Mouse (Mus musculus): ENCODE data around the gene Tesc. TPM values are rescaled to one million over a fixed set of nuclear protein-coding genes. Genes with fewer than 3 reads are reported as not detected.

The Tesc gene
- total RNA-seq, 2 experiments from 2014 or later: 92.5 to 93.1 TPM

DNA sequence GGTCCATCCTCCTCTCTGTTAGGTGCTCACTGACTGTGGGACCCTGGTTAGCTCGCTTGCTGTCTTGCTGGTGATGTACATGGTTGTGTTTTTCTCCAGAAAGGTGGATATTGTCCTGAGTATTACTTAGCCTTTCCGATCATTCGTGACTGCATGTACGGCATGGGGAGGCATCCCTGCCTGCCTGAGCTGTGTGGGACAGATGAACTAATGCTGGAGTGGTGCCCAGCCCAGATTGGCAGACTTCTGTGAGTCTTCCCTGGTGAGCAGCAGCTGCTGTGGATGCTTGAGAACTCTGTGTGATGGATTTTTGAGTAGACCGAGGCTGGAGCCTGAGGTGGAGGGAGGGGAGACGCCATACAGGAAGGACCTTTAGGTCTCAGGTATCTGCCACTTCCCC, 17.4 kb downstream of the Tesc start:
- peak; percentile 74 to 78 for DNase-seq

DNA sequence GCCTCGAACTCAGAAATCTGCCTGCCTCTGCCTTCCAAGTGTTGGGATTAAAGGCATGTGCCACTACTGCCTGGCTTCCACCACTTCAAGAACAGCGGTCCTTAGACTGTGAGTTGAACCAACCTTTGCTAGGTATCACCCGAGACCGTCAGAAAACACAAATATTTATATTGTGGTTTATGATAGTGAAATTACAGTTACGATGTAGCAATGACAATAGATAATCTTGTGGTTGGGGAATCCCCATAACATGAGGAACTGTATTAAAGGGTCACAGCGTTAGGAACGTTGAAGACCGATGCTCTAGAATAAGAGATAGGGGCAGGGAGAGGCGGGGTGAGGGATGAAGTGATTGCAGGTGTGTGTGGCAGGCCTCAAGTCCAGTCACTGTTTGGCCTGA, 17.8 kb downstream of the Tesc start:
- DNase-seq: no peak

DNA sequence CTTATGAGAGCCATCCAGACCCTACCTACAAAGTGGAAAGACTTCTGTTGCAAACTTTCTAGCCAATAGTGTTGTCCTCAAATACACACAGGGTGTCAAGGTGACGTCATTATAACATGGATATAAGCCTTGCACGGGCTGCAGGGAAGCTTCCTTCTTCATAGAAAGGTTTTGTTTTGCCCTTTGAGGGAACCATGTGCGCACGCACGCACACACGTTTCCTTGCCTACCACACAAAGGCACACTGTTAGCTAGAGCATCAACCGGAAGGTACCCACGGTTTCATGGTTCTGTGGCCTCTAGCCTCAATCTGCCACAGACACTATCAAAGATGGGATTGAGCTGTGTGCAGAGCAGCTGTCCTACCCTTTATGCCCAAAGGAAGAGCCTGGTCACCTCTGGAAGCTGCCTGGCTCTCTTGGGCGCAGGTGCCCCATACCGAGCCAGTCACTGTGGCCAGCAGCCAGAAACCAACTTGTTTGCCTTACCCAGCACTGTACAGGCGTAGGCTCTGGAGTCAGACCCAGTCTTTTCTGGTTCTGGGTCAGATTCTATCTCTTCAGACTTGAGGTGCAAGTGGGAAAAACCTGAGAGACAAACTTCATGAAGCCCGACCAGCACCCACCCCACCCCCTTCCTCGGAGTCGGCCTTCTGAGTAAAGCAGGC, 19.7 kb downstream of the Tesc start:
- DNase-seq: no peak

DNA sequence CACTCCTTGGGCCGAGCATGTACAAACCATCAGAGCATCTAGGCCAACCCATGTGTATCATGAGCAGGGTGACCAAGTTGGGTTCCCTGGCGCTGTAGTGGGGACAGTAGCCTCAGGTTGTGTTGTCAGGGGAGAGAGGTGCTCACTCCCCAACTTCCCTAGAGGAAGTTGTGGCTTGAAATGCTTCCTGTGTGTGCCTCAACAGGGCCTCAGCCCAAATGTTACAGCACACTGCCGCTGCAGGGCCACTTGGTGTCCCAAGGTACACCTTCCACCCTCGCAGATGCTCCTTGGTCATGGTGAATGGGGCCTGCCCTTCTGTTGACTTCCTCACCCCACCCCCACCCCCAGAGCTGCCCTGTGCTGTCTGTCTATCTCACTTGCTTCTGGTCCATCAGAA, 20.9 kb downstream of the Tesc start:
- no peak for DNase-seq

DNA sequence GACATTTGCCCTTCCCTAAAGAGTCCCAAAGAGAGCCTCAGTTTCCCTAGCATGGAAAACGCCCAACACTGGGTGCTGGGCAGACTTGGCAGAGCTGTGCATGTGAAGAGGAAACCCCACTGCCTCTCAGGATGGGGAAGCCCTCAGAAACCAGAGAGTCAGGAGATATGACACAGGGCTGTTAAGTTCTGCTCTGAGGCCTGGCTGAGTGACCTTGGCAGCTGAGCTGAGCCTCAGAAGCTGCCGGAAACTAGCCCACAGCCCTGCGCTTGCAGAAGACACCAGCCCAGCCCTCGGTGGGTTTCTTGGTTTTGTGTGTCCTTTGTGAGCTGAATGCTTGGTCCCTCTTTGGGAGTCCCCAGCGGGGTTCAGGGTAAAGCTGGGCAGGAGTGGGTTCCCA, 21.4 kb downstream of the Tesc start:
- no peak for DNase-seq

DNA sequence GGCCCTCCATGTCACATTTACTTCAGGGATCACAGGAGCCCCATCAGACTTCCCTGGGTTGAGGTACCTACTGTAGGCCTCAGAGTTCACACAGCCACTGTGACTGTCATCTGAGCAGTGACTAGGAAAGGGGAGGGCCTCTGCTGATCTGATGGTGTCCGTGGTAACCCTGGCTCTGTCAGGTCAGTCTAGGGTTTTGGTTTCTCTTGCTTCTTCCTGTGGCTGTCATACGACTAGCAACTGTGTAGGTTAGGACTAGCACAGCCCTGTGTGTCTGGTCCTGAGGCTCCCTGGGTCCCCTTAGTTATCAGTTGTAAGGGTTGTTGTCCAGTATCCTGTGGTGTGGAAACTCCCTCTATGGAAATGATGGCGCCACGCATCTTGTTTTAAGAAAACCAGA, 23.2 kb downstream of the Tesc start:
- no peak for DNase-seq

DNA sequence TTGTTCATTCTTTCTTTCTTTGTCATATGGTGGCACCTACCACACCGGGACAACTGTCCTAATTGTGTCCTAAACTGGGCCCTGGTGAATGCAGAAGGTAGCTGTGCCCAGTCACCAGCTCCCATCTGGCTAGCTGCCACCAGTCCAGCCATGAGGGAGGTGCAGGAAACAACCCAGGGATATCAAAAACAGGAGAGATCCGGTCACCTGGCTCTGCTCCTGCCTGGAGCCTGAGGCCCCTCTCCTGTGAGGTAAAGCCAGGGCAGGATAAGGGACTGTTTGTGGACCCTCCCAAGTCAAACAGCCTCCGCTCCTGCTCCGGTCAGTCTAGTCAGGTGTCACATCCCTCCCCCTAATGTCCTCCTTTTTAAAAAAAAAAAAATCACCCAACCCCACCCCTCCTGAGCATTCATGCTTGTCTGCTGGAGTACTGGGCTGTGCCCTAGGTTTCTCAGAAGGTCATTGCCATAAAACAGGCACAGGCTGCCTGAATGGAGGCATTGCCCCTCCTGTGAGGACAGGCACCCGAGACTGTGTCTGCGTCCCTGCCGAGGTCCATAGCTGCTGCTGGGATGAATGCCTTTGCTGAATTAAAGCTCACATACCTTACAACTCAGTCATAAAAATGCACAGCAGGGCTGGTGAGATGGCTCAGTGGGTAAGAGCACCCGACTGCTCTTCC, 24.6 kb downstream of the Tesc start:
- no peak for DNase-seq

DNA sequence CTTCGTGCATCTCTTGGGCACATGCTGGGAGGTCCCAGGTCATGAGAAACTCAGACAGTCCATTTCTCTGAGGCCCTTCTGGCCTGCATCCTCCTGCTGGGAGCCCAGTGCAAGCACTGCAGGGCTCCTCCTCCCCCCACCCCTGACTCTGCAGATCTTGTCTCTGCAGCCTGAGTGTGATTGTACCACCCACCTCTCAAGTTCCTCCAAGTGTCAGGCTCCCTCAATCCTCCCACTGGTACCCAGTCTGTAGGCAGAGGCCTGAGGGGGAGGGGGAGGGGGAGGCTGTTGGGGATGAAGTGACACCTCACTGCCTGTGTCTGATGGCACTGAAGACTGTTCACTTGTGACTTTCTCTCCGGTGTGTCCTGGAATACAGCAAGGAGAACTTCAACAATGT, 25.7 kb downstream of the Tesc start:
- DNase-seq: no peak

DNA sequence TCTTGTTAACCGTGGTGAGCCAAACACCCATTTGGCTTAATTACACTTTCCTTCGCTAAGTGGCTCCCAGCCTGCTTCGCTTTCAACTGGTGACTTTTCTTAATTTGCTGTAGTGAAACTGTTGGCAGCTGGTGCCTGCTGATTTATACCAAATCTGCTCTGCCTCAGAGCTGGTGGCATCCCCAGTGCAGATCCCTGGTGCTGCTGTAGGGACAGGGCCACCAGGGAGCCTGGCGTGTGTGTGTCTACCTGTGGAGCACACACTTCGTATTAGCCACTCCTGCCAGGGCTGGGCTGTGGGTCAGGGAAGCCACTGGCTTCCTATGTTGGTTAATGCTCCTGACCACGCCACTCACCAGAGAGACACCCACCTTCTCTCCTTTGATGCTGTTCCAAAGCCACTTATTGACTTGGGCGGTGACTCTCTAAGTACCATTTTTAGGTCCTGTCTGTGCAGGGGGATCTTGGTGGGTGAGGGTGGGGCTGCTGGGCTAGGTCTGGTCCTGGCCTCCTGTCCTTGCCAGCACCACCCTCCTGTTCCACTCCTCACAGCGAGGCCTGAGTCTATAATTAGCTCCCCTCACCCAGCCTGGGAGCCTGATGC, 30.1 kb downstream of the Tesc start:
- no peak for DNase-seq

DNA sequence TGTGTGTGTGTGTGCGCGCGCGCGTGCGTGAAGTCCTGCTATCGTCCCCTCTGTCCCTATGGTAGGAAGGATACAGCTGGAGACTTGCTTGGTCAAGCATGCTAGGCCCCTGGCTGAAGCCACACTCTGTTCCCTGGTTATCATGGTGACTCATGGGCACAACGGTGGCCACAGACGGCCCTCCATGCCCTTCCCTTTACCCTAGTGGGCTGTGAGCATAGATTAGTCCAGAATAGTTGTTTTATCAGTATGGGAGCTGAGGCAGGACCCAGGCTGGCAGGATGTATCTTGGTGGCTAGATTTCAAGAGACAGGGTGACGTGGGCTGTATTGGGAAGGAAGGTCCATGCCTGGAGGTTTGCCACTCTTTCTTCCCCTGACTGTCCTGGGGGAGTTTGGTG, 31.3 kb downstream of the Tesc start:
- DNase-seq: no peak

DNA sequence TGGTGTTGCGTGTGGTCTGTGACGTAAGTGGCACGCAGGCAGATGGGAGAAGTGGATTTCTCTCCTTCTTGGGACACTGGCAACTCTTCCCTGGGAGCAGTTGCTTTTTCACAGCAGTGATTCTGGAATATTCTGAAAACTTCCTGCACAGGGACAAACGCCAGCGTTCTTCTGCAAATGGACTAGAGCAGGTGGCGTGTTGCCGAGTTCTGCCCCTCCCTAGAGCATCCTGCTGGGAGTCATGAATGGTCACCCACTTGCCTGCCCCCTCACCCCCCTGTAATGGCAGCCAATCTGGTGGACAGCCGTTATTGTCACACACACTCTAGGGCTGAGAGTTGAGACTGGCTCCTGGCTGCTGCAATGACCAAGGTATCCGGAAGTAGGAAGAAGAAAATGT, 32.1 kb downstream of the Tesc start:
- no peak for DNase-seq

DNA sequence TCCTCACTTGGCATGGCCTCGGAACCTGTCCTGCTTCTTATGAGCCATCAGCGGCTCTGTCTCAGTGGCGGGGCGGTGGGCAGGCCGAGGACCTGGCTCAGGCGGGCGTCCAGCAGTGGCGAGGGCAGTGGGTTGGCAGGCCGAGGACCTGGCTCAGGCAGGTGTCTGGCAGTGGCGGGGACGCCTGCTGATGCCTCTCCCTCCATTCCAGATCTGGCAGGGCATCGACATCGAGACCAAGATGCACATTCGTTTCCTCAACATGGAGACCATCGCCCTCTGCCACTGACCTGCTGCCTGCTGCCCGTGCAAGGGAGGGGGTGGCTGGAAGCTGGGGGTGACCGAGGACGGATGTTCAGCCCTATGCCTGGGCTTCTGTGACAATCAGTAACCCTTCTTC, 33.8 kb downstream of the Tesc start:
- no peak for DNase-seq

DNA sequence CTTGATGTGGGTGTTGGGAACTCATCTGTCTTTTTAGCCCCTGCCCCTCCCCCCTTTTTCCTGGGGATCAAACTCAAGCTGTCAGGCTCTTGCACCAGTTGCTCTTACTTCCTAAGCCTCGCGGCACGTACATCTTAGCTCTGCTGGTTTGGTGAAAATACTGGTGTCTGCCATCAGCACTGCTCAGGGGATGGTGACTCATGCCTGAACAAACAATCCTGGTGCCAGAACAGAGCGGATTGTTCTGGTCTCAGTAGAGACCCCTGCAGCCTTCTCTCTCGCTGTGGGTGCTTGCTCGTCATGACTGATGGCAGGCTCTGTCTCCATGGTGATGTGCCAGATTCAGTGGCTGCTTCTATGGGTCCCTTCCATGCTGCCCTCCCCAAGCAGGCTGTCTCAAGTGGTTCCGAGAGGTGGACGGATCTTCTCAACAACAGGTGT, 35.7 kb downstream of the Tesc start:
- peak in 1 of 2 experiments; percentile 61 for DNase-seq

DNA sequence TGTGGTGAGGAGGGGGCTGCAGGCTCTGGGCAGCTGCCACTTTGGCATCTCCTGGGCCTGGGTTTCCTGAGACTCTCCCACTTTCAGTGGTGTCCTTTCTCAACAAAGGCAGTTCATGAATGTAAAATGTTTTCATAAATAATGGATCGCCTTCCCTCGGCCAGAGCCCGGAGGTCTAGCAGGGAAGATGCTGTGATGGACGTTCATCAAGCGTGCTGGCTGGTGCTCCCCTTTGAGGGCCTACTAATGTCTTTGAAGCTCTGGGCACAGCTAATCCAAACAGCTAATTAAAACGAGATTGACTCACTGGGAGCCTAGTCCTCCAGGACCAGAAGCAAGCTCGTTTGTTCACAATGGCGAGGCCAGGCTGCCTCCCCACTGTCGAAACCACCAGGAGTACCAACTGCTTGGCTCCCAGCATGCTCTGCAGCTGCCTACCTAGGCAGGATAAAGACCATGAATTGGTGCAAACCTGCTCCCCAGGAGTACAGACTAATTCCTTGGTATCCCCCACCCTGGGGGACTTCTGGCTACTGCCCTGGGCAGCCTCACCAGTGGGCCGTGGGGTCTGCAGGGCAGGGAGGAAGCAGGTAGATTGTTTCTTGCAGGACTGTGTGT, 36.9 kb downstream of the Tesc start:
- no peak for DNase-seq

DNA sequence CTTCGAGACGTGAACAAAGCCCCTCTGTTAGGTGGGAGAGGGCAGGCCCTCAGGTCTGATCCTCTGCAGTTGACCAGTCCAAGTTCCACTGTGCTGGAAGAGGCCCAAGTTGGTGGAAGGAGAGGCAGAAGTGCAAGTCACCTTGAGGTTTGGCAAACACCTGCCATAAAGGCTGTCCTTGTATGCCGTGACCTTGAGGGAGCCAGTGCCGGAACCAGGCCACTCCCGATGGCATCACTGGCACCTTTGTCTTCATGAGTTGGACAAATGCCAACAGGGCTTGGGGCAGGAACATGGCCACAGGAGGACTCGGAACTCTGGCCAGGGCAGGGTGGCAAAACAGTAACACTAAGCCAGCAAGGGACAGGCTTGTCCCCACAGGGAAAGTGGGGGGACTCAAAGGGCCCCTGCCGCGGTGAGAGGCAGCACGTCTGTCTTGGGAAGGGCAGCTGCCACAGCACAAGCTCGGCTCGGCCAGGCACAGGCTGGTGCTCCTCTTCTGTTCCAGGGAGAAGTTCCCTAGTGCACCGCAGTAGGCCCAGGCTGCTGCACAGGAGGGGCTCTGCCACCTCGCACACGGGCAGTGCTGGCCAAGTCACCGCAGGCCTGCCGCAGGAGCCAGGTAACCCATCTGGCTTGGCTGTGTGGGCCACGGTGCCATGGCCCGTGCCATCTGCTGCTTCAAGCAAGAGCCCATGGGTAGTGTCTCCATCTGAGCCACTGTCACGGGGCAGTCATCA, 38.1 kb downstream of the Tesc start:
- DNase-seq: no peak

DNA sequence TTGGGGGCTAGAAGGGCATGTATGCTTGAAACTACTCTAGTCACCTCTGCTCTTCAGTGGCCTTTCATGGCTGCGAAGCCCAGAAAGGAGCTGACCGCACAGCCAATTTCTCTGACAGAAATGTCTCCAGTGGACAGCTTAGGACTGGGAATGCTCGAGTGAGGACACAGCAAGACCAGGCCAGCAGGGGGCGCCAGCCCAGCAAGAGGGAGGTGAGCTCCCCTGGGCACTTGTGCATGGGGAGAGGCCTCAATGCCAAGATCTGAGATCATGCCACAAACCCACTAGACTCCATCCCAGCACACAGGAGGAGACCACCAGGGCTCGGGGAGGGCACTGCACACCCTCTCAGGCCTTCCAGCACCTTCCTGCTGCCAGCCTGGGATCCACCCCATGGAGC, 39.3 kb downstream of the Tesc start:
- peak in 1 of 2 experiments; percentile 76 for DNase-seq

DNA sequence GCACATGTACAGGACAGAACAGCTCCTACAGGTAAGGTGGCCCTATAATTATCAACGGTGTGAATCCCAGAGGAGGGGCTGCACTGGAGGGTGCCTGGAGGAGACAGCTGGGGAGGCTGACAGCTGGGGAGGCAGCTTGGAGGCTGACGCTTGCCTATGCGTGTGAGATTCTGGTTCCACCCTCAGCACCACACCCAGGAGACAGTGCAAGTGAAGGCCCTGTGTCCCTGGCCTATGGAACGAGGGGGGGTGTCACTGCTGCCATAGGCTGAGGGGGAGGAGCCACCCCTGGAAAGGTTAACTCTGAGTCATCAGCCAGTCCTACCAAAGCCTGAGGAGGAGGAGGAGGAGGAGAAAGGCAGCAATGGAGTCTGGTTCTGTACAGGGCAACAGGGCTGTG, 40.0 kb downstream of the Tesc start:
- DNase-seq: no peak

DNA sequence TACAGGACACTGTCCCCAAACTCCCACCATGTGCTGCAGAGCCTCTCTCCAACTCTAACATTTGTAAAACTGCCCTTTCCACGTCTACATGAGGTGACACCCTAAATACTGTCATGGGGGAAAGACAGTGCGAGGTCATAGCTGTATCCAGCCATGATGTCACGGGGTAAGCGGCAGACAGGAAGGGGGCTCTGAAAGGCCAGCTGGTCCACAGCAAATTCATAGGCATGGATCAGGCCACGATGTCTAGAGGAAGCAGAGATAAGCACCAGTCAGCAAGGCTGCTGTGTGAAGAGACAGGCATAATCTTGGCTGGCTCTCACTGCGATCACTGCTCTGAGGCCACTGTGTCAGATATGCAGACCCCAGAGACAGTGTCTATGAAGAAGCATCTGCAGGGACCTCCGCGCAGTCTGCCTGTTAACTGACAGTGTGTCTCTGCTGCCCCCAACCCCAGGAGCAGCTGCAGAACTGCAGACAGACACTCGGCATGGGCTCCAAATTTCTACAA, 40.5 kb downstream of the Tesc start:
- DNase-seq: no peak

DNA sequence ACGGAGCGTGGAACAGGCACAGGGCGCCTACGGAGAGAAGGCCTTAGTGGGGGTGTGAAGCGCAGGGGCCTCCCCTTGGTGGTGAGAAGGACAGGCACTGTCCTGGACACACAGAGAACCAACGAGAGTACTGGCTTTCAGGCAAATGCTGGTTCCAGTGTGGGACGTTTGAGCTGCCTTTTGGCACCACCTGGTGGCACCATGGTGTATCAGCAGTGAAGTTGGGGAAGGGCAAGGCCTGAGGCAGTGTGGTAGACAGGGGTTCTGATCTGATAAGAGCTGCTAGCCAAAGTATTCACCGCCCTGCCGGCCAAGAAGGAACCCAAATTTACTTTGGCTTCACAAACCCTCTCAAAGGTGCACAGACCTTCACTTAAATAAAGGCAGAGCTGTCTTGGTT, 41.8 kb downstream of the Tesc start:
- DNase-seq: peak; percentile 82 to 84

DNA sequence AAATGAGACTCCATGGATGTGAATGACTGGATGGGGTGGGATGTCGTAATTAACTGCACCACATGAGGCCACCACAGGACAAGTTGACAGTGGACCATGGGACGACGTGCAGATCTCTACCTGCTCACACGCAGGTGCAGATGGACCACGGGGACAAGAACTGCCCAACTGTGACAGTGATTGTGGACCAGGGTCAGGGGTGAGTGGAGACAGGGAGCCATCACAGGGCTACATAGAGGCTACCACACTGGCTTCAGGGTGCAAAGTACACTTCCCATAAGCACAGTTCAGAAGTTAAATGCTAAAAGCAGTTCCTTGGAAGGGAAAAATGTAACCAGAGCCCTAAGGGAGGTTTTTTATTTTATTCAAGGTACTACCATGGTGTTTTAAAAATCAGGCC, 44.2 kb downstream of the Tesc start:
- no peak for DNase-seq

DNA sequence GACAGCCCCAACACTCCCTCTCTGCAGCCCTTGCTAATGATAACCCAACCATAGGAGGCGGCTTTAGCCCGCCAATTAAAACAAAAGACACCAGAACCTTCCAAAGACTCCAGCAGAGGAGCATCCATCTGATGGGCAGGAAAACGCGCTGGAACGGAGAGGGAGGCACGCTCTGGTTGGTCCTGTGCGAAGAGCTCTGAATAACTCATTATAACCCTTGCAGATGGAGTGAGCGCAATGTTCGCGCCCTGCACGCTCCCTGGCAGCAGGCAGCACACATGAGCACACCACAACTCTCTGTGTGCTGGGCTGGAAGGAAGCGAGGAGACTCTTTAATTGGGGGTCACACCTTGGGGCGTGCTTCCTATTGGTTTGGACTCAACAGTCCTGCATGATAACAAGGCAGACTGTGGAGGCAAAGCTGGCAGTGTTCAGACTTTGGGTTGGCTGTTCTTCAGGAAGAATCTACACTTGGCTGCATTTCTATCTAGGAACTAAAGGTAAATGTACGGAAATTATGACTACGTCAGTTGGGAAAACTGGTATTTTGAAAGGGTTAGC, 45.8 kb downstream of the Tesc start:
- no peak for DNase-seq
